Mouse (Mus musculus): ENCODE results near the gene Cdk8.
"Not testable (repeated sequence)": the region's sequence is repeated elsewhere in the genome, so short reads cannot be mapped to it uniquely, and the experiment has no call there.

The Cdk8 gene

GRCm38 (mm10) chr5:146230864-146231654 lies at the start of gene Cdk8:
Gene Cdk8 (plus strand): TSS chr5:146231230.
- DNase-seq = peak; percentile 93

GRCm38 (mm10) chr5:146185204-146185603 lies 45.8 kb upstream of the Cdk8 start, which contains the start of gene 1700001J03Rik:
Gene 1700001J03Rik (minus strand): TSS chr5:146185304.
- DNase-seq = not testable (repeated sequence)

GRCm38 (mm10) chr5:146187441-146187840 lies 43.6 kb upstream of the Cdk8 start:
- peak; percentile 72 for DNase-seq

- peak; percentile 15 for DNase-seq
These were observed 42.9 kb upstream of the Cdk8 start for GRCm38 (mm10) chr5:146188144-146188543.

GRCm38 (mm10) chr5:146188712-146189111 lies 42.3 kb upstream of the Cdk8 start:
- no peak for DNase-seq

GRCm38 (mm10) chr5:146190093-146190492 lies 40.9 kb upstream of the Cdk8 start:
- DNase-seq = no peak

GRCm38 (mm10) chr5:146190501-146191269 lies 40.3 kb upstream of the Cdk8 start:
- DNase-seq = no peak

- DNase-seq = no peak
These were observed 37.7 kb upstream of the Cdk8 start for GRCm38 (mm10) chr5:146193360-146193759.

GRCm38 (mm10) chr5:146199073-146199472 lies 32.0 kb upstream of the Cdk8 start:
- no peak for DNase-seq

- no peak for DNase-seq
These were observed 31.5 kb upstream of the Cdk8 start for GRCm38 (mm10) chr5:146199540-146199939.

- no peak for DNase-seq
These were observed 30.4 kb upstream of the Cdk8 start for GRCm38 (mm10) chr5:146200580-146200979.

- no peak for DNase-seq
These were observed 27.1 kb upstream of the Cdk8 start for GRCm38 (mm10) chr5:146203921-146204320.

- no peak for DNase-seq
These were observed 25.5 kb upstream of the Cdk8 start for GRCm38 (mm10) chr5:146205537-146205936.

GRCm38 (mm10) chr5:146220501-146220878 lies 10.5 kb upstream of the Cdk8 start:
- DNase-seq = no peak

- DNase-seq = peak; percentile 96
These were observed 9.9 kb upstream of the Cdk8 start, which contains the start of gene Rnf6 for GRCm38 (mm10) chr5:146220879-146221714. Gene Rnf6 (minus strand): TSS chr5:146221555.

- DNase-seq = no peak
These were observed 9.3 kb upstream of the Cdk8 start for GRCm38 (mm10) chr5:146221722-146222121.

GRCm38 (mm10) chr5:146223786-146224185 lies 7.2 kb upstream of the Cdk8 start:
- no peak for DNase-seq

- DNase-seq = no peak
These were observed 3.5 kb upstream of the Cdk8 start for GRCm38 (mm10) chr5:146227496-146227895.

- DNase-seq = no peak
These were observed 970 bp upstream of the Cdk8 start for GRCm38 (mm10) chr5:146229869-146230650.

- peak; percentile 52 for DNase-seq
These were observed 596 bp downstream of the Cdk8 start for GRCm38 (mm10) chr5:146231655-146231996.

- no peak for DNase-seq
These were observed 1.1 kb downstream of the Cdk8 start for GRCm38 (mm10) chr5:146232056-146232675.

- no peak for DNase-seq
These were observed 1.8 kb downstream of the Cdk8 start for GRCm38 (mm10) chr5:146232816-146233215.
